Mouse (Mus musculus): ENCODE results near the gene Neurod6. TPM values are rescaled to one million over a fixed set of nuclear protein-coding genes. Genes with fewer than 3 reads are reported as not detected.
"Not testable (repeated sequence)": the region's sequence is repeated elsewhere in the genome, so short reads cannot be mapped to it uniquely, and the experiment has no call there.

The Neurod6 gene
- polyA plus RNA-seq (2015; fragmentation: Nextera tagmentation; extraction: Ambion mirVana), result 0.07 and 0.11 TPM in 2 replicates

GRCm38 (mm10) chr6:55680974-55681373, at the start of gene Neurod6:
Gene Neurod6, minus strand, starts transcription at chr6:55681263.
- Histone ChIP-seq H3K4me2 (replicated peaks; ENCODE audit: low read depth) (no peak within 1 kb of the TSS), H3K9me3 (ENCODE audit: control insufficient read depth, low read length) (no peaks in the 10 kb centered on the region), H3K4me3 (ENCODE audit: low read depth, low read length) (no peak within 1 kb of the TSS), H3K9ac (ENCODE audit: low read length) (no peak within 1 kb of the TSS), H3K27ac (replicated peaks) (no peak within 1 kb of the TSS), H3K4me1 (replicated peaks; ENCODE audit: control insufficient read depth, insufficient read depth) (no peaks in the 10 kb centered on the region), H3K36me3 (ENCODE audit: control insufficient read depth, insufficient read depth, low read length) (no peaks in the 10 kb centered on the region), H3K27me3 (ENCODE audit: control insufficient read depth, insufficient read depth, low read length) (no peaks in the 10 kb centered on the region; the same call in 1 of the 2 replicates)
- ATAC-seq (ENCODE audit: low FRiP score, low TSS enrichment) (no peak), DNase-seq (ENCODE audit: low spot score) (no peak)
- 76% methylated on average over 4 of the region's 4 CpGs for WGBS
- TF ChIP-seq CTCF (IDR thresholded peaks at IDR 0.05; ENCODE audit: low read depth), result no peak
- TF ChIP-seq EP300 (optimal IDR thresholded peaks at IDR 0.05), result no peak

DNA sequence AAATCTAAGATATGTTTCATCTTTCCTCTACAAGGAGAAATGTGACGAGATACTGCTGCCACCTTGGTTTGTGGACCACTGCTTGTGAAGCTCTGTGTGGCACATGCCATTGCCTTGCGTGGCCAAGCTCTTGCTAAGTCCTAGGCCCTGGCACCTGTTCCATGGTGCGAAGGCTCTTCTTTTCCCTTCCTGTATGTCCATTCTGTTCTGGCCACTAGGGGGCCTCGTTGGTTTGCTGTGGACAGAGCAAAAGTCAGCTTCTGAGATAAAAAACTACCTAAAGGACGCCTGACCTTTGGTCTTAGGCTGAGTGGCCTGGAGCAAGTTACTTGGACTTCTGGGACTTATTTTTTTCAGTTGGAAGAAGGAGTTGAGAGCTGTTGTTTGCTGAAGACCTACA, 36.1 kb upstream of the Neurod6 start:
- TF ChIP-seq CTCF (IDR thresholded peaks at IDR 0.05; ENCODE audit: low read depth), result peak; percentile 87
- no peak for TF ChIP-seq EP300 (optimal IDR thresholded peaks at IDR 0.05)
- Histone ChIP-seq H3K27ac (replicated peaks) (no peak overlapping the region), H3K4me2 (replicated peaks; ENCODE audit: low read depth) (no peak overlapping the region), H3K27me3 (ENCODE audit: control insufficient read depth, insufficient read depth, low read length) (no peaks in the 10 kb centered on the region), H3K4me3 (ENCODE audit: low read depth, low read length) (no peak overlapping the region), H3K4me1 (replicated peaks; ENCODE audit: control insufficient read depth, insufficient read depth) (no peaks in the 10 kb centered on the region), H3K36me3 (ENCODE audit: control insufficient read depth, insufficient read depth, low read length) (no peaks in the 10 kb centered on the region), H3K9ac (ENCODE audit: low read length) (no peak overlapping the region), H3K9me3 (ENCODE audit: control insufficient read depth, low read length) (no peaks in the 10 kb centered on the region)
- ATAC-seq (ENCODE audit: low FRiP score, low TSS enrichment) (peak; percentile 72), DNase-seq (ENCODE audit: low spot score) (peak; percentile 75)
- 33% methylated on average over 5 of the region's 5 CpGs for WGBS

- Histone ChIP-seq H3K4me3 (ENCODE audit: low read depth, low read length) (no peak overlapping the region), H3K27ac (replicated peaks) (no peak overlapping the region), H3K4me1 (replicated peaks; ENCODE audit: control insufficient read depth, insufficient read depth) (no peaks in the 10 kb centered on the region), H3K36me3 (ENCODE audit: control insufficient read depth, insufficient read depth, low read length) (no peaks in the 10 kb centered on the region), H3K27me3 (ENCODE audit: control insufficient read depth, insufficient read depth, low read length) (no peaks in the 10 kb centered on the region), H3K9ac (ENCODE audit: low read length) (no peak overlapping the region), H3K9me3 (ENCODE audit: control insufficient read depth, low read length) (no peaks in the 10 kb centered on the region), H3K4me2 (replicated peaks; ENCODE audit: low read depth) (no peak overlapping the region)
- 56% methylated on average over 6 of the region's 6 CpGs for WGBS
- DNase-seq (ENCODE audit: low spot score), result no peak
- no peak for ATAC-seq (ENCODE audit: low FRiP score, low TSS enrichment)
- TF ChIP-seq CTCF (IDR thresholded peaks at IDR 0.05; ENCODE audit: low read depth) (no peak), EP300 (optimal IDR thresholded peaks at IDR 0.05) (no peak)
Observed at GRCm38 (mm10) chr6:55715446-55715845, 34.4 kb upstream of the Neurod6 start.

- H3K4me2 ChIP-seq (replicated peaks; ENCODE audit: low read depth); H3K9me3 ChIP-seq (ENCODE audit: control insufficient read depth, low read length); H3K4me3 ChIP-seq (ENCODE audit: low read depth, low read length); H3K27me3 ChIP-seq (ENCODE audit: control insufficient read depth, insufficient read depth, low read length); ATAC-seq (ENCODE audit: low FRiP score, low TSS enrichment); H3K4me1 ChIP-seq (replicated peaks; ENCODE audit: control insufficient read depth, insufficient read depth); H3K27ac ChIP-seq (replicated peaks); H3K9ac ChIP-seq (ENCODE audit: low read length); H3K36me3 ChIP-seq (ENCODE audit: control insufficient read depth, insufficient read depth, low read length); DNase-seq (ENCODE audit: low spot score): not testable (repeated sequence)
- WGBS, result 94% methylated on average over 4 of the region's 4 CpGs
Observed at GRCm38 (mm10) chr6:55710913-55711312, 29.9 kb upstream of the Neurod6 start.

DNA sequence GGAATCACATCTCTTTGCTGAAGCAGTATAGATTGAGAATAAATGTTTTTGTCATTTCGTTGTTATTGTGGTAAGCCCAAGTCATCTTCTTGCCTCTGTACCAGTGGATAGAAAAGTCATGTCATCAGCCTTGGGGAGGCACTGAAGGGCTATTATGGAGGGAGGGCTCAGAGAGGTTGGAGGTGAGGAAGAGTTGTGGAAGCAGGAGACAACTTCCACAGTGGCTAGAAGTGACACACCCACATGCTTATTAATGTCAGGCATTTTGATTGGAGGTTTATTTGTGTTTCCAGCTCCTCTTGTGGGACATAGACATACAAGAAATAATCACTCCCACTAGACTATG, 23.7 kb upstream of the Neurod6 start:
- ATAC-seq (ENCODE audit: low FRiP score, low TSS enrichment) (no peak), DNase-seq (ENCODE audit: low spot score) (no peak)
- Histone ChIP-seq H3K27ac (replicated peaks) (no peak overlapping the region), H3K9ac (ENCODE audit: low read length) (no peak overlapping the region), H3K4me2 (replicated peaks; ENCODE audit: low read depth) (no peak overlapping the region), H3K4me1 (replicated peaks; ENCODE audit: control insufficient read depth, insufficient read depth) (no peaks in the 10 kb centered on the region), H3K9me3 (ENCODE audit: control insufficient read depth, low read length) (no peaks in the 10 kb centered on the region), H3K36me3 (ENCODE audit: control insufficient read depth, insufficient read depth, low read length) (no peaks in the 10 kb centered on the region), H3K27me3 (ENCODE audit: control insufficient read depth, insufficient read depth, low read length) (no peaks in the 10 kb centered on the region), H3K4me3 (ENCODE audit: low read depth, low read length) (no peak overlapping the region)
- WGBS, result 89% methylated on average over 1 of the region's 1 CpGs
- no peak for TF ChIP-seq EP300 (optimal IDR thresholded peaks at IDR 0.05)

DNA sequence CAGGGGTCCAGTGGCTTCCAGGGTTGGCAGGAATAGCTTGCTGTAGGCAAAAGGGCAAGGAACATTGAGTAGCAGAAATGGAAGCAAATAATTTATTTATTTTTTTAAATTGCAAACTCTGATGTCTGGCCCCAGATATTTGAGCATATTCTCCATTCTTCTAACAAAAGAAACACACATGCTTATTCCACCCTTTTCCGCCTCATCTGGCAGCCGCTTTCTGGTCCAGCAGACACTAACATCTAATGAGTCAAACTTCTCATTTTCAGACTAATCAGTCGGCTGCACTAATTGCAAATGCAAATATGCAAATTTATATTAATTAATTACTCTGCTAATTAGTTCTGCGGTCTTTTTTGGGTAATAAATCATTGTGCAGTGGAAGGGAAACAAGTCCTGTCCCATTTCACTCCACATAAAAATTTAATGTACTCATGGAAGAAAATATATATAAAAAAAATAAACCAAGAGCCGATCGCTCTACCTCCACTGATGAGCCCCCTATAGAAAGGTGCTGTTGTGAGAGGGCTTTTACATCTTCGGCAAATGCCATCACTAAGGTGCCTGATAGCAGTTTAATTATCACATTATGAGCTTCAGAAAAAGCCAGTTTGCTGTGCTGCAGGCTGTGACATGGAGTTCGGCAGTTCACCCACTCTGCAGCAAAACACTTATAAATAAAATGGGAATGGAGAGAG, 23.1 kb upstream of the Neurod6 start:
- Histone ChIP-seq H3K36me3 (ENCODE audit: control insufficient read depth, insufficient read depth, low read length) (no peaks in the 10 kb centered on the region), H3K27me3 (ENCODE audit: control insufficient read depth, insufficient read depth, low read length) (no peaks in the 10 kb centered on the region), H3K27ac (replicated peaks) (no peak overlapping the region), H3K4me1 (replicated peaks; ENCODE audit: control insufficient read depth, insufficient read depth) (no peaks in the 10 kb centered on the region), H3K4me2 (replicated peaks; ENCODE audit: low read depth) (no peak overlapping the region), H3K9me3 (ENCODE audit: control insufficient read depth, low read length) (no peaks in the 10 kb centered on the region), H3K9ac (ENCODE audit: low read length) (no peak overlapping the region), H3K4me3 (ENCODE audit: low read depth, low read length) (no peak overlapping the region)
- DNase-seq (ENCODE audit: low spot score) (no peak), ATAC-seq (ENCODE audit: low FRiP score, low TSS enrichment) (no peak)
- TF ChIP-seq CTCF (IDR thresholded peaks at IDR 0.05; ENCODE audit: low read depth) (no peak), EP300 (optimal IDR thresholded peaks at IDR 0.05) (no peak)
- 88% methylated on average over 8 of the region's 8 CpGs for WGBS

Data from stomach, postnatal 0 days (tissue).